Mouse (Mus musculus) CH12.LX (cell line): ENCODE measurements at regions not wholly inside any gene's neighbourhood (a gene's known extent, or its start where the extent isn't known, plus 50 kb on each side); places are given as distances from the start of the nearest gene placed in this dataset.

Experiments
- DNase-seq: peaks from one replicate; pipeline ENCODE4 v3.0.0-alpha.2; 2013; ENCODE audit errors: extremely low read depth
- H3K27ac ChIP-seq: 2 replicates; pipeline ENCODE4 v1.5.1; 2012; ENCODE audit warnings: low read depth, mild to moderate bottlenecking, control low read depth, moderate library complexity; ENCODE audit not compliant: insufficient read depth
- H3K27me3 ChIP-seq: replicated peaks from 2 replicates; pipeline ENCODE3; 2012; ENCODE audit warnings: inconsistent platforms
- H3K36me3 ChIP-seq, 2 experiments: replicated peaks in 1 of 2; 2 replicates each; pipeline versions ENCODE3 to v1.6.1; 2012; ENCODE audit warnings: inconsistent platforms in 1 of 2, low read length in 1 of 2, mild to moderate bottlenecking in 1 of 2, mixed read lengths in 1 of 2, moderate library complexity in 1 of 2; ENCODE audit not compliant: control insufficient read depth in 1 of 2, insufficient read depth in 1 of 2
- H3K4me1 ChIP-seq, 2 experiments: 2 replicates each; pipeline ENCODE4 v1.6.1; 2012; ENCODE audit warnings: inconsistent platforms in 1 of 2, moderate library complexity in 1 of 2; ENCODE audit not compliant: insufficient read depth in 2 of 2, control insufficient read depth in 1 of 2
- H3K4me2 ChIP-seq: 2 replicates; pipeline ENCODE4 v1.6.1; 2012; ENCODE audit warnings: low read depth, mild to moderate bottlenecking, control low read depth; ENCODE audit not compliant: poor library complexity, insufficient read depth, severe bottlenecking
- H3K4me3 ChIP-seq, 3 experiments: fragments of 150-350 bp in 1 of 3; sonication (generic) in 1 of 3; replicated peaks in 1 of 3; 2 replicates each; pipeline versions ENCODE3 to v1.5.1; 2011 to 2012; ENCODE audit warnings: low read depth in 2 of 3, low read length in 2 of 3, mild to moderate bottlenecking in 2 of 3, moderate library complexity in 2 of 3, control low read depth in 1 of 3, improper control_type of control experiment in 1 of 3, inconsistent platforms in 1 of 3, mixed read lengths in 1 of 3; ENCODE audit not compliant: poor library complexity in 1 of 3
- H3K79me2 ChIP-seq: replicated peaks from 2 replicates; pipeline ENCODE4 v1.6.1; 2012; ENCODE audit warnings: mild to moderate bottlenecking, moderate library complexity; ENCODE audit not compliant: control insufficient read depth, poor library complexity, insufficient read depth, severe bottlenecking; ENCODE audit errors: extremely low read depth
- H3K9ac ChIP-seq: 2 replicates; pipeline ENCODE4 v1.6.1; 2012; ENCODE audit warnings: low read depth, mild to moderate bottlenecking, control low read depth, moderate library complexity; ENCODE audit not compliant: insufficient read depth
- H3K9me3 ChIP-seq: replicated peaks from 2 replicates; pipeline ENCODE3; 2012; ENCODE audit warnings: low read length, inconsistent platforms, mixed read lengths
- BHLHE40 ChIP-seq: IDR thresholded peaks from 2 replicates; pipeline ENCODE4 v1.6.1; 2011; ENCODE audit warnings: mild to moderate bottlenecking, low read depth, low read length, improper control_type of control experiment
- CHD2 ChIP-seq: IDR thresholded peaks from 2 replicates; pipeline ENCODE4 v1.6.1; 2011; ENCODE audit warnings: low read length, improper control_type of control experiment
- E2F4 ChIP-seq: IDR thresholded peaks from 2 replicates; pipeline ENCODE4 v1.6.1; 2011; ENCODE audit warnings: low read depth, low read length, improper control_type of control experiment; ENCODE audit not compliant: insufficient replicate concordance
- ETS1 ChIP-seq: conservative IDR thresholded peaks from 2 replicates; pipeline ENCODE4 v1.6.1; 2012; ENCODE audit warnings: low read depth, mild to moderate bottlenecking, inconsistent platforms, low read length, improper control_type of control experiment, moderate library complexity
- HCFC1 ChIP-seq: IDR thresholded peaks from 2 replicates; pipeline ENCODE4 v1.6.1; 2012; ENCODE audit warnings: low read depth, mild to moderate bottlenecking, inconsistent platforms, low read length, improper control_type of control experiment
- MAFK ChIP-seq: IDR thresholded peaks from 2 replicates; pipeline ENCODE4 v1.6.1; 2011; ENCODE audit warnings: low read length, improper control_type of control experiment; ENCODE audit not compliant: insufficient replicate concordance
- MAZ ChIP-seq: IDR thresholded peaks from 2 replicates; pipeline ENCODE4 v1.6.1; 2012; ENCODE audit warnings: low read depth, mild to moderate bottlenecking, inconsistent platforms, low read length, improper control_type of control experiment, moderate library complexity
- MEF2A ChIP-seq: IDR thresholded peaks from 2 replicates; pipeline ENCODE4 v1.6.1; 2014; ENCODE audit warnings: low read depth, mild to moderate bottlenecking, inconsistent platforms, low read length, improper control_type of control experiment, borderline replicate concordance
- MXI1 ChIP-seq: IDR thresholded peaks from 2 replicates; pipeline ENCODE4 v1.6.1; 2011; ENCODE audit warnings: mild to moderate bottlenecking, low read depth, low read length, improper control_type of control experiment
- MYC ChIP-seq: IDR thresholded peaks from 2 replicates; pipeline ENCODE4 v1.6.1; 2011; ENCODE audit warnings: low read depth, mild to moderate bottlenecking, improper control_type of control experiment, low read length
- NELFE ChIP-seq: IDR thresholded peaks from 2 replicates; pipeline ENCODE4 v1.6.1; 2011; ENCODE audit warnings: low read depth, low read length, improper control_type of control experiment
- RCOR1 ChIP-seq: conservative IDR thresholded peaks from 2 replicates; pipeline ENCODE4 v1.6.1; 2012; ENCODE audit warnings: low read depth, mild to moderate bottlenecking, inconsistent platforms, low read length, improper control_type of control experiment
- SMC3 ChIP-seq: IDR thresholded peaks from 2 replicates; pipeline ENCODE4 v1.6.1; 2011; ENCODE audit warnings: low read depth, low read length, improper control_type of control experiment
- TBP ChIP-seq: conservative IDR thresholded peaks from 2 replicates; pipeline ENCODE4 v1.6.1; 2011; ENCODE audit warnings: low read depth, low read length, improper control_type of control experiment
- USF2 ChIP-seq: conservative IDR thresholded peaks from 2 replicates; pipeline ENCODE4 v1.6.1; 2011; ENCODE audit warnings: low read depth, low read length, improper control_type of control experiment
- ZMIZ1 ChIP-seq: IDR thresholded peaks from 2 replicates; pipeline ENCODE4 v1.6.1; 2012; ENCODE audit warnings: low read depth, mild to moderate bottlenecking, inconsistent platforms, low read length, improper control_type of control experiment
- ZNF384 ChIP-seq: IDR thresholded peaks from 2 replicates; pipeline ENCODE4 v1.6.1; 2012; ENCODE audit warnings: low read depth, low read length, improper control_type of control experiment, inconsistent platforms
- dilution Hi-C: fragments of 300-500 bp; cut with MboI; formaldehyde crosslinking; loops from 2 replicates; pipeline ENCODE4 v1.14.3; 2020; ENCODE audit warnings: low sequenced_read_pairs; ENCODE audit not compliant: extremely low pct_unique_long_range_greater_than_20kb, extremely low pct_ligation_motif_present
- in situ Hi-C: fragments of 300-500 bp; cut with MboI; formaldehyde crosslinking; loops from 3 replicates; pipeline ENCODE4 v1.14.3; 2019; ENCODE audit warnings: low sequenced_read_pairs, low pct_ligation_motif_present, low pct_unique_long_range_greater_than_20kb, mixed read lengths

DNA sequence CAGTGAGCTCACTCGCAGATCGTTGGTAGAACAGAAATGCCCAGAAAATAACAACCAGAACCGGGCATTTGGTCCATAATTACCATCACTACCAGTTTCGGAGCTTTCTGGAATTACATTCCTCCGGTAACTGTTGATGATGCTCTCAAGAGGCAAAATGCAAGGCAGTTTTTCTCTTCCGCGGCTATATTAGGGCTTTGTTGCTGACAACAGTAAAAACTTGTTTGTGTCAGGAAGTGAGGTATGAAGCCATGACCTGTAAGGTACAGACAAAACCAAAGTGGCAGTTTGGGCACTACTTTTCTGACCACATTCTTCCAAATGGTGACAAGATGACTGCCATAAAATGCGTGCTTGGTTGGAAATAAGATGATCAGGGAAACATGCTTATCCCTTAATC, 179.7 kb upstream of the Mkln1 start:
- peak overlapping the region; percentile 95 for H3K9ac ChIP-seq
- no peak for TF ChIP-seq TBP
- no peak for TF ChIP-seq HCFC1
- no peak for TF ChIP-seq BHLHE40
- no peak for TF ChIP-seq USF2
- TF ChIP-seq SMC3: no peak
- no peak for TF ChIP-seq MYC
- no peak for TF ChIP-seq NELFE
- no peak for TF ChIP-seq ZNF384
- no peak for TF ChIP-seq E2F4
- H3K9me3 ChIP-seq: no peaks in the 10 kb centered on the region
- peaks cover 0 to 38% of the 10 kb centered on the region in 2 experiments; a peak in 2 of 4 replicates for H3K4me1 ChIP-seq
- H3K4me3 ChIP-seq: peak overlapping the region; percentile 83 to 95 (median 94)
- H3K36me3 ChIP-seq: peaks cover 0 to 24% of the 10 kb centered on the region in 2 experiments
- dilution Hi-C loops: no loop called here
- H3K27ac ChIP-seq: peak overlapping the region; percentile 62; the same call in 1 of the 2 replicates
- H3K79me2 ChIP-seq: peaks cover 31% of the 10 kb centered on the region
- no peaks in the 10 kb centered on the region for H3K27me3 ChIP-seq
- in situ Hi-C loops: loop anchor here (25.0 kb wide), 1 partner anchor 168 kb away; the partner anchor contains the start of gene Mkln1
- H3K4me2 ChIP-seq: peak overlapping the region; percentile 96
- peak; percentile 50 for DNase-seq

DNA sequence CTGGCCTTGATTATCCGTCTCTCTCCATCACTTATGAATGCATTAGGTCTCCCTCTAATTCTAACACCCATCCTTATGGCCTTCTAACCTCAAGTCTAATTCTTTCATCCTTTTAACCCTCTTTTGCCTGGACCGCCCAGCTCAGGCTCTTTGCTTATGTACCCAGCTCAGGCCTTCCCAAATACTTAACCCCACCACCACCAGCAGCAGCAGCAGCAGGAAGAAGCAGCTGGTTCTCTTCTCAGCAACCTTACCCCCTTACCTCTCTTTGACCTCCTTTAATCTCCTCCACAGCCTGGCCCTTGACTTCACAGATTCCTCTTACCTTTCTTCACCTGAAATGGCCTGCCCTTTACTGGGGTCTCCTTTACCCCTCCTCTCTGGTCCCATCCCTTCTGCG, 178.8 kb upstream of the Mkln1 start:
- Histone ChIP-seq H3K27me3 (no peaks in the 10 kb centered on the region), H3K9ac (peak overlapping the region; percentile 95), H3K36me3 (peaks cover 0 to 15% of the 10 kb centered on the region in 2 experiments), H3K4me3 (peak overlapping the region; percentile 79 to 94 (median 83)), H3K79me2 (peaks cover 28% of the 10 kb centered on the region), H3K9me3 (no peaks in the 10 kb centered on the region), H3K4me2 (peak overlapping the region; percentile 96), H3K27ac (peak overlapping the region; percentile 93), H3K4me1 (peaks cover 6 to 37% of the 10 kb centered on the region in 2 experiments; a peak in 3 of 4 replicates)
- no peak; the same call in 1 of the 2 replicates for TF ChIP-seq RCOR1
- TF ChIP-seq ZMIZ1: no peak; the same call in none of the 2 replicates
- TF ChIP-seq ETS1: no peak
- TF ChIP-seq MEF2A: no peak
- TF ChIP-seq TBP: 0 out of 2 replicates have a peak, but pooled peaks have one; percentile 23
- TF ChIP-seq HCFC1: peak; percentile 14
- no peak for TF ChIP-seq MAZ
- no peak for TF ChIP-seq MAFK
- 0 out of 2 replicates have a peak, but pooled peaks have one; percentile 7 for TF ChIP-seq NELFE
- TF ChIP-seq MXI1: peak; percentile 23; the same call in 1 of the 2 replicates
- TF ChIP-seq CHD2: no peak
- dilution Hi-C loops: no loop called here
- in situ Hi-C loops: loop anchor here (25.0 kb wide), 1 partner anchor 168 kb away; the partner anchor contains the start of gene Mkln1
- DNase-seq: peak; percentile 49
